Mouse (Mus musculus): ENCODE results near the gene Asb15.

Asb15 gene

DNA sequence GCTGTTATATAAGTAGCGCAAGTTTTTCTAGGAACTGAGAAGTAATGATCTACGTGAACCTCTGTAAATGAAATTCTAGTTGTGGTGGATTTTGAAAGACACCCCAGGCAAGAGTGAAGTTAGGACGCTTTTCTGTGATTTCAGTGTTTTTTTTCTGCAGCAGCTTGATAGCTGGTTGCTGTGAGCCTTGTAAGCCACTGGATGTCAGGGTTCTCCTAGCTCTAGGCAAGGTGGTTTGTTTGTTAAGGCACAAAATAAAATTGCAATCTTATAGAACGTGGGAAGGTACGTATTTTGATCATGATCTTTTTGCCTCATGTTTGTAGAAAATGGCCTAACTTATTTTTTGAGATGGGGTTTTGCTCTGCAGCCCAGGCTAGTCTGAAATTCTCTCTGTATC, 41.0 kb downstream of the Asb15 start:
- no peak for DNase-seq (ENCODE audit: low read depth)

DNA sequence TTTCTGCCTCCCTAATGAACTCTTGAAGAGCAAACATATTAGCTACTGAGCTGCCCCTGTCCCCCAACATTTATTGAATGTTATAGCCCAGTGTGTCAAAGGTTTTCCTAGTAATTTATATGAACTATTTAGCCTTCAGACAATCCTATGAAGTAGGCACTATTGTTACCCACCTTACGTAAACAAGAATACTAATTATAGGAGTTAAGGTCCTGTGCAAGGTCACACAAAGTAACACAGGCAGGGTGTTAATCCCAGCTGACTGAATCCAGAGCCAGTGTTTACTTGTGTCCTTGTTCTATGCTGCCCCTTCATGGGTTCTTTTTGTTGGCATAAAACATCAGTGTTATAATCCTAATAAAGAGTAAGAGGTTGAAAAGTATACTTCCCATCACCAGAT, 41.8 kb downstream of the Asb15 start:
- no peak for DNase-seq (ENCODE audit: low read depth)

DNA sequence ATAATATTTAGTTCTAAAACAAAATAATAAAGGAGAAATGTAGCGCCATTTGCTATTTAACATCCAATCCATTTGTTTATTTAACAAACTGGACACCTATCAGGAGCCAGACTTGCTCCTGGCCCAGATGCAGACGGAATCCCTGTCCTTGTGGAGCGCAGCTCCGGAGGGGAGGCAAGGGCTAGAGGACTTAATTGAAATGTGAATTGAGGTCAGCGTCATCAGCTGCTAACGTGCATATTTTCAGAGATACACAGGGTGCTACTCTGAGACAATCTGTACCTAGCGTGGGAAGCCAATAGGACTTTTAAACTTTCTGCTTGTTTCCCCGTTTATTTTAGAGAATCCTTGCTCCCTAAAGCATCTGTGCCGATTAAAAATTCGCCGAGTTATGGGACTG, 42.3 kb downstream of the Asb15 start:
- no peak for DNase-seq (ENCODE audit: low read depth)

DNA sequence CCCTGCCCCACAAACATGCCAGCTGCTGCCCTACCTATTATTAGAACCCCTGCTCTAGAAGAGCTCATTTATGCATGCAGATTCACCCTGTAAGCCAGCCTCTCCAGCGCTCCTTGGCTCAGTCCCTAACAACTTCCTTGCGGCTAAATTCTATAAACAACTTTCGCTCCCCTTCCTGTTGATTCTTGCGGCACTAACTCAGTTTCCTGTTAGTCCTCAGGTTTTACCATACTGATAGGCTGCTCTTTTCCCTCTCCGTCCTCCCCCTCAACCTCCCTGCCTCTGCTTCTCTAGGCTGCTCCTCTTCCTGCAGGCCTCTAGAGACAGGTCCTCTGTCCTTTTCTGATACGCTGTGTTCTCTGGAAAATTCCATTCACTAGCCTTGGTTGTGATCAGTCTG, 43.2 kb downstream of the Asb15 start:
- DNase-seq (ENCODE audit: low read depth), result no peak

DNA sequence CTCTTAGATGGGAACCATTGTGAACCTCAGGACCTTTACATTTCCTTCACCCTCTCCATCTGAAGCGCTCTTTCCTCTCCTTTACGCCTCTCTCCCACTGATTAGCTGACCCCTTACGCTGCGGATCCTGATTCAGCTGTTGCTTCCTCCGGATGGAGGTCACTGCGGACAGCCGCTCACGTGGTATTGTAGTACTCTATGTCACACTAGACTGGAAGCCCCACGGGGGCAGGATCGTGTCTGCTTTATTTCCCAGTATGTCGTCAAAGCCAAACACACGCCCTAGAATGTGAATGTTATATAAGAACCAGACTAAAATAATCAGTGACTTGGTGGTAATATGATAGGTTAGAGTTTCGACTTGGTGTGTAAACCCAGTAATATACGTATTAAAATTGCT, 44.5 kb downstream of the Asb15 start:
- DNase-seq (ENCODE audit: low read depth), result no peak

DNA sequence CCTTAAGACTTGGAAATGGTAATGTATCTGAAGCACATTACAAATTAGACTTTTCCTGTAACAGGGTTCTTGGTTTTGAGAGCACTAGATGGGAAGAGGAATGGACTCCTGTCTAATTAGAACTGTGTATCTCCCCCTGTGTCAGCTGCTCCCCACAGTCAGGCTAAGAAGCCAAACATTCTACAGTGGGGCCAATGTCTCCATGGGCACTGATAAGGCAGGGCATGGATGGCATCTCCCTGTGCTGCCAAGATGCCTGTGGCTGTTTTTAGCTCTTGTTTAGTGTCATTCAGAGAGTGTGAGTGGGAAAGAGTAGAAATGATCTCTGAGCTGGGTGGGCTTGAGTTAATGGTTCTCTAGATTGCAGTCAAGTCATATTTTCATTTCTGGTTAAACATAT, 45.4 kb downstream of the Asb15 start:
- DNase-seq (ENCODE audit: low read depth), result no peak

DNA sequence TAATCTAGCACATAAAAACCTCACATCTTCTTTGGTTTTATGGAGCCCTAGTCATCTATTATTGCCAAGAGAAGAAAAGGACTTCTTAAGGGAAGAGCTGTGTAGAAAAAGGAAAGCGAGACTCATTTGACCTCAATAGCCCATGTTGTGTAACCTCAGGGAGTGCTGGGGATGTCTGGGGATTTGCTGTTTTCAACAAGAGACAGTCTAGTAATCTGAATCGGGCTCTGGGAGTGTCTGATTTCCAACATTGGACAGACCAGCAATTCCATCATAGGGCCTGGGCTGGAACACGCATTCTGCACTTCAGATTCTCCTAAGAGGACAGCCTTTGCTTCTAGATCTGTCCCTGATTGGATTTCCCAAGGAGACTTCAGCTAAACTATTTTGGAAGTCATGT, 55.5 kb downstream of the Asb15 start:
- DNase-seq (ENCODE audit: low read depth), result no peak

DNA sequence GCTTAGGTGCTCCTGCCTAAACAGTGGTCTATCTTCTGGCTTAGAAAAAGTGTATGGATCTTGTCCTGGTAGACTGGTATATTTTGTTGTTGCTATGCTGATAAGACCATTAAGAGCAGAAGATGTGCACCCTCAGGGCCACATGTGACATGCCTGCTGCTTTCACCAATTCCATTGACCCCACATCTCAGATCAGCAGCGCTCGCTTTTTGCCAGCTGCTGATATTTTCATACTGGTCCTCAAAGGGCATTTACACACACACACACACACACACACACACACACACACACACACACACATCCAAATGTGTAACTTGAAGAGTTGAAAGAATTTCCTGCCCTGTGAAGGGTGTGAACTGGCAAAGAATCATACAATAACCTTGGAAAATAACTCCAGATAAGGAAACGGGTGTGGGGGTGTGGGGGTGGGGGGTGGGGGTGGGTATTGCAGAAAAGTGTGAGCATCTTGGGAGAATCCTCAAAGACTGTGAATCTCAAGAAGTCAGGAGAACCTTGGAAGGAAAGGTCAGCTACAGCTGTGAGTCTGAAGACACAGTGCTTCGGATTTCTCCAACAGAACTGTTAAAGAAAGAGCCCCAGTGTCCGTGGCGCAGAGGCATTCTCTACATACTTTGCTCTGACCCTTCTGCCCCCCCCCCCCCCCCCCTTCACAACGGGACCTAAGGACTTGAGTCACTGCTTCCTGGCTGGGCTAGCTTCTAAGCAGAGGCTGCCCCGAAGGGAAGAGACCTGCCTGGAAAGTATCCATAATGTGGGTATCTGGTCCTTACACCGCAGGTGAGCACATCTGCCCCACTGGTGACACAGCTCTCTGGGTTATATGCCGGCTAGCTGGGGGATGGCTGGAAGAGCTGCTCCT, 57.7 kb downstream of the Asb15 start:
- DNase-seq (ENCODE audit: low read depth), result no peak

DNA sequence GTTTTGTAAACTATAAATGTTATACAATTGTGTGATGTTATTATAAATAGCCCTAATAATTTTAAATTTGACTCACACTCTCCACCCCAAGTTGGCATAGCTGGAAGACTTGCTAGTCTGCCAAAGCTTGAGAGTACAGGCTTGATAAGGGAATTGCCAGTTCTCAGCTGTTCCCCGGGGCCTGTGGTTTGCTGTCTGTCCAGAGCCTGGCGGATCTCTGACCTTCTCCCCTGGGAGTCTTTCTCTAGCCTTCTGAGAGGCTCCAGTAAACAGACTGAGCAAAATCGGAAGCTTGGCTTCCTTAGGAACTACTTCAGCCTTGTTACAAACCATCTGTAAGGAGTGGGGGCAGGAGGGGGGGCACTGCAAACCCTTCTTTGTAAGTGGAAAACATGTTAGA, 58.9 kb downstream of the Asb15 start:
- DNase-seq (ENCODE audit: low read depth), result no peak

DNA sequence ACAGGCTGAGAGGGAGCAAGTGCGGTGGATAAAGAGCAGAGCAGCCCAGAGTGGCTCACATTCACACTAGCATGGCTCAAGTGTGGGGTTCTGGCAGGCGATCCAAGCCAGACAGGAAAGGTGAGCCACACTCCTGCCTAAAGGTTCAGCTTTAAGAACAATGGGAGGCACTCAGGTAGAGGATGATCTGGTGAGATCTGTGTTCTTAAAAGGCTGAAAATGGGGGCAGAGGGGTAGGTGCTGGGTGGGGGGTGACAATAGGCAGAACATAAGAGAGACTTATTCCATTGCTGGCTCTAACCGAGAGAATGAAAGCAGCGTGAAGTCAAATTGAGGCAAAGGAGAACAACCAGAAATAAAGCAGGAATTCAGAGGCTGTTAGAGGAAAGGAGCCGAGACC, 62.3 kb downstream of the Asb15 start:
- DNase-seq (ENCODE audit: low read depth), result no peak

DNA sequence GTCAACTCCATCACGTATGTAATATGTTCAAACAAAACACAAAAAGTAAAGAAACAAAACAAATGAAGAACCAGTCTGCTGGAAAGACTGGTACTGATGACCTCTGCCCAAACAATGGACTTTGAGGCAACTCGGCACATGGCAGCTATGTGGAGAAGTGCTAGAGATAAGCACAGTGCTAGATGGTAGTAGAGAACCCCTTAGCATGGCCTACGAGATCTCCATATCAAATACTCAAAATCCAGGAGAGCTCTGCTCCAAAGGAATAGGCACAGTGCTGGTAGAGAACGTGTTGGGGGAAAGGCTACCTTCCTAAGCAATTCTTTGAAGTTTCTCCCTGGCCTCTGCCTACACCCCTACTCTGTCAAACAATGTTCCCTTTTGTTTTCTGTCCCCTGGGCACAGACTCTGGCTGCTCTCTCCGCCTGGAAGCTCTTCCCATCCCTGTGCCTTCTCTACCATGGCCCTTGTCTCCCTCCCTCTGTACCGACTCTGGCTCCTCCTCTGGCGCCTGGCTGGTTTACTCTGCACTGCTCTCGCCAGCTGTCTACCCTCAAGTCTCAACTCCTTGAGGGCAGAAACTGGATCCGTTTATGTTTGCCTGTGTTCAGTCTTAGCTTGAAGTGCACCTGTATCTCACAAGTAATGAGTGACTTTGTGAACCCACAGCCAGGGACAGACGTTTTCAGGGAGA, 63.7 kb downstream of the Asb15 start:
- no peak for DNase-seq (ENCODE audit: low read depth)

DNA sequence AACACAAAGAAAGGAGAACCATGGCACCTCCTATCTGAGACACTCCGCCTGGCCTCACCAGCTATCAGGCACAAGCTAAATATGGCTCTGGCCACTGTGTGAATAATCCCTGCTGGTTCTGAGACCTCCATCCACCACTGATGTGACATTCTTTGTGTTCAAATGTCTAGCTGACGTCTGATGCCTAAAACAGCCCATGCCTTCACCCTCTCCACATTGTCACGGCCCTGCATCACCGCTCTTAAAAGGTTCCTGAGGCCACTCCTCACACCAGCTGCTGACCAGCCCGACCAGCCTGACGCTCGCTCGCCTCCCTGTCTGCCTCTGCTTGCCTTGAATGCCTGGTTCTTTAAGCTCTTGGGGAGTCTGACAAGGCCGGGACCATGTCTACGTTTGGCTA, 69.6 kb downstream of the Asb15 start, which contains the start of gene Lmod2:
Gene Lmod2, plus strand, starts transcription at position 263 of the 400 bp plus-strand sequence.
- no peak for DNase-seq (ENCODE audit: low read depth)

DNA sequence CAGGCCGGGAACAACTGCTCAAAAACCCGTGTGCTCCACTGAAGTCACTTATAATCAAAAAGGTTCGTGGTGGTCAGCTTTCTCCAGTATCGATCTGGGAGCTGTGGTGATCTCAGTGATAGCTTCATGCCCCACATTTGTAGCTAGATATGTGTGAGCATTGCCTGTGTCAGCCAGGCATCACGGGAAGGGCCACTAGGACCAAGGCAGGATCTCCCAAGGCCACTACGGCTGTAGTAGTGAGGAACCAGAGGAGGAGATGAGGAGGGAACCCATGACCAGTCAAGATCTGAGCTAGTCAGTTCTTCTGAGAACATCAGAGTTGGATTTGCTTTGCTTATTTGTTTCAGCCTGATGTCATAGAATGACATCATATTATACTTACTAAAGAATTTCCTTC, 71.2 kb downstream of the Asb15 start:
- DNase-seq (ENCODE audit: low read depth), result no peak

DNA sequence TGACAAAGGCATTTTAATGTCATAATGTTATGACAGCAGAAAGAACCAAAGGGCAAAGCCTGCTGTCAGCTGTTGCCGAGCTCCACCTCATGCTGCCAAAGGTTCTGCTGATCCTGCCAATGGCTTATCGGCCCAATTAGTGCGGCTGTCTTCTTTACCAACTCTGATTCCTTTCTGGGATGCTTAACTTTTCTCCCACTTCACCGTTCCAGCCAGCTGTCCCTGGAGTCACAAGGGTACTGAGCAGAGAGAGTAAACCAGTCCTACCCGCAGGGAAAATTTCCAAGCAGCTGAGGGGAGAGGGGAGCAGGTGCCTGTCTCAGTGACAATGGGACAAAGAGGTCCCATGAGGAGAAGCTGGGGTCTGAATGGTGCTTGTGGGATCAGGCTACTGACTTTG, 71.7 kb downstream of the Asb15 start:
- no peak for DNase-seq (ENCODE audit: low read depth)

DNA sequence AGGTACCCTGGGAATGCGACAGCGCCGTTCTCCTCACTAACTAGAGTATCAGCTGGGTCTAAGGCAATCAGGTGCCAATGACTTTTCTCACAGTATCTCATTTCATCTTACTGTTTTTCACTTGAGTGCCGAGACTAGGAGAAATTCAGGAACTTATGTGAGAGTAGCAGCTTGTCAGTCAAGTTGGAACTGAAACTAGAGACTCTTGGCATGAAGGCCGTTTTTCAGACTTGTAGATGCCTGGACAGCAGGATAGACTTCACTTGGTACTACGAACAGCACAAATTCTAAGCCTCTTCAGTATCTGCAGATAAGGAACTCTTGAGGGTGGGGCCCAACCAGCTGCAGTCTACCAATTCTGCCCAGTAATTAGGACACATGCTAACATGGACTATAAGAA, 72.2 kb downstream of the Asb15 start:
- DNase-seq (ENCODE audit: low read depth), result no peak

DNA sequence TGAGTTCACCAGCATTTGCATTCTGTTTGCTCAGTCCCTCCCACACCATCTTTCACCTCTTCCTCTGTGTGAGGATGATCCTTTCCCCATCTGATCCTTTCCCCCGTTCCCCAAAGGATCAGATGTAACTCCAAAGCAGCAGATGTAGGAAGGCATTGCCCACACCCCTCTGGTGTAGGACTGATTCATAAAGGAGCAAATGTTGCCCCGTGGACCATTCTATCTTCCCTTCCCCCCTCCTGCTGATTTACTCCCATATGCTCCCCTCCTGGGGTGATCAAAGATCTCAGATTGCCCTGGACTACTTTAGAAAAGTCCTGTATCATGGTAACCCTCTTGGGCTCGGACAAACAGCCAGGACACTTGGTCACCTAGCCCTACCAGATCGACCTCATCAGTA, 72.8 kb downstream of the Asb15 start:
- DNase-seq (ENCODE audit: low read depth), result no peak

DNA sequence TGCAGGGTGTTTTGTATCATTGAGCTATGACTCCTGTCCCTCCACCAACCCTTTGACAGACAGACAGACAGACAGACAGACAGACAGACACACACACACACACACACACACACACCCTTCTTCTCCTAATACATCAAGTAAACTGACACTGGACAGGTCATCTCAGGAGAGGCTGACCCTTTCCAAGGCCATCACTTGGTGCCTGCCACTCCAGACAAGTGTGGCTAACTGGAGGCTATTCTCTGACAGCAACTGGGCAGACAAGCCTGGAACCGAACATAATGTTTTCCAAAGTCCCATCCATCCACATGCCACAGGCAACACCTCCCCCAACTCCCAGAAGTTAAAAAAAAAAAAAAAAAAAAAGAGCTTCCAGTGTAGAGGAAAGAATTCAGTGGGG, 73.7 kb downstream of the Asb15 start:
- DNase-seq (ENCODE audit: low read depth), result no peak

DNA sequence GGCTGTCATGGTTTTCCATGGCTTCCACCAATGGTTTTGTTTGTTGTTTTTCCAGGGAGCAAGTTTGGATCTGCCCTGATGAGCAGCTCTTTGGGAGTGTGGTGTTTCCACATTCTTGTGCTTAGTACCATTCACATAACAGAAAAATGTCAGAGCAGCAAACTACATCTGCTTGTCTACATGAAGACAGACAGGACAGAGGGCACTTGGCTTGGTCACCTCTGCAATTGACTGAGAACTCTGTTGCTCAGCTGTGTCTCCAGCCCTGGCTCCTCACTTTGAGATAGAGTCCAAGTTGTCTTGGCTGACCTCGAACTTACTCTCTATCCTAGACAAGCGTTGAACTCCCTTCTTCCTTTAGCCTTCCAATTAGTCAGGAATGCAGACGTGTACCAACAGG, 74.4 kb downstream of the Asb15 start:
- no peak for DNase-seq (ENCODE audit: low read depth)

DNA sequence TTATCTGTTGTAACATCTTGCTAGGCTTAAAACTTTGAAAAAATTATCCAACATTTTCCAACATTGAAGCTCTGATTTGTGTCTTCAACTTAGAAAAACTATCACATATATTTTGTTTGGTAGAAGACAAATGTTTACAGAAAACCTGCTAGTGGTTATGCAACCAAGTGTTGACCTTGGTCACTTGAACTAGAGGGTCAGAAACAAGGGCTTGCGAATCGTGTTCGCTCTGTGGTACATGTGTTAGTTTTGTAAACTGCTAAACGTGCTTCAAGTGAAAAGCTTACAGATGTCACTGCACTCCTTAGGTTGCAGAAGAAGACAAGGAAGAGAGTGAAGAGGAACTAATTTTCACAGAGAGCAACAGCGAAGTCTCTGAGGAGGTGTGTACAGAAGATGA, 75.0 kb downstream of the Asb15 start:
- no peak for DNase-seq (ENCODE audit: low read depth)

DNA sequence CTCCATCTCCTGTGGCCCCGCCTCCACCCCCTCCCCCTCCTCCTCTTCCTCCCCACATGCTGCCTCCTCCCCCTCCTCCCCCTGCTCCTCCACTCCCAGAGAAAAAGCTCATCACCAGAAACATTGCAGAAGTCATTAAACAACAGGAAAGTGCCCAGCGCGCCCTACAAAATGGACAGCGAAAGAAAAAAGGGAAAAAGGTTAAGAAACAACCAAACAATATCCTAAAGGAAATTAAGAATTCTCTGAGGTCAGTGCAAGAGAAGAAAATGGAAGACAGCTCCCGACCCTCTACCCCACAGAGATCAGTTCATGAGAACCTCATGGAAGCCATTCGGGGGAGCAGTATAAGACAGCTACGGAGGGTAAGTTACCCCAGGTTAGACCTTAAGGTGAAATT, 76.3 kb downstream of the Asb15 start:
- DNase-seq (ENCODE audit: low read depth), result no peak

DNA sequence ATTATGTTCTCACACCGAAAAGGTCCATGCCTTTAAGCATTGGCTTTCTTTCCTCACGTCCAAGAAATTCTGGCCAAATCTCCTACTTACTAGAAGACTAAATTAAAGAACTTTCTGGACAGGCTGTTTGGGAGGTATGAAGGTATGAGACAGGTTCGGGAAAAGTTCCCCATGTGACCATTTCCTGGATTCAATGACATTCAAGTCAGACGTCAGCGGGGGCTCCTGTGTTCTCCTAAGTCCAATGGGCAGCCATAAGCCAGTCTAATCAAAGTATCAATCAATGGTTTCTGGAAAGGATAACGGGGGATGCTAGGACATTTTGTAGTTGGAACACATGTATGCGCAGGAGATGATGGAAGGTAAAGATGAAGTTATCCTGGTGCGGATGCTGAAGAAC, 77.7 kb downstream of the Asb15 start:
- DNase-seq (ENCODE audit: low read depth), result no peak

DNA sequence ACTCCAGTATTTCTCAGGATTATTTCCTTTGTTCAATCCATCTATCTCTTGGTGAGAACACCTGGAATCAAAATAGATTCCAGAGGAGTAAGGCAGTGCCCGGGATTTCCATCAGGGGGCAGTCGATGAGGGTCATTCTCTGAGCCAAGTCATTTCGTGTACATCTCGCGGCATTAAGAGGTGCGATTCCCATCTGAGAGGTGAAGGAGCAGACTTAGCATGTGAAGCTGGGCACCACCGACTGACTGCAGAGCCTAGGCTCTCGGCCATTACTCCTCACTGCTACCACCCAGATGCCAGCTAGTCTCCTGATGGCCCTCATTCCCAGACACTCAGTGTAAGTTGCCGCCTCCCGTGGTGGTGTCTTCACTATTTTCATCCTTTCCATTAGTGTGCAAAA, 78.6 kb downstream of the Asb15 start:
- DNase-seq (ENCODE audit: low read depth), result no peak

DNA sequence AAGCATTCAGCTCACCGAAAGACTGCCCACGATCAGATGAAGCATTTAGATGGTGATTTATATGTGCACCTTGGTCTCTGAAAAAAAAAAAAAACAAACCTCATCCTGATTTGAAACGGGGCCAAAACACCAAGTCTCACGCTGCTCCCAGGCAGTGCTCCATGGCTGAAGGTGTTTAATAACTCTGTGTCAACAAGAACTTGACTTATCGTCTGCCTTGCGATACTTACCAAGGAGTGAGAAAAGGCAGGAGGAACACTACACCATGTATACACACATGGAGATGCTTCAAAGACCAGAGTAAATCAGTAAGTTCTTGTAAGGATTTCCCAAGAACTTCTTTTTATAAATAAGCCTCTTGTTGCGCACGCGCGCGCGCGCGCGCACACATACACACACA, 79.6 kb downstream of the Asb15 start:
- no peak for DNase-seq (ENCODE audit: low read depth)

DNA sequence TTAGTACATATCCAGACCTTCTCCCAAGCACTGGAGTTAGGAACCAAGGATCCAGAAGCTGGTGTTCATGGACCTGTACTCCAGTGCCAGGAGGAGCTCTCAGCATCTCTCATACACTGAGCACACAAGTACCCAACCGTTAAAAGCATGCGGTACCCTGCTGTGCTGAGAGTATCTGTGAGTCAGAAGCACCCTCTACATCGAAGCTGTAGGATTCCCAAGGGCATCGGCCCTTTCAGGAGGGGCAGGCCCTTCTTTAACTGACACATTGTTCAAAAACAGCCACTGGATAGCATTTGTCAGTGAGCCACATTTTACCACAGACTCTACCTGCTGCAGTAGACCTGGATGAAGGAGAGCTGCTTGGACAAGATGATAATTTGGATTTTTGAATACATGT, 80.2 kb downstream of the Asb15 start:
- no peak for DNase-seq (ENCODE audit: low read depth)

Measured in c-Kit-positive CD71-positive TER-119-negative erythroid progenitor cells, embryonic 14.5 days (primary cell).